Mouse (Mus musculus) C2C12 (cell line): ENCODE measurements around the gene Pigz.

Source experiments
- CTCF ChIP-seq: IDR thresholded peaks from one replicate; pipeline ENCODE4 v1.5.1; 2011; ENCODE audit not compliant: control insufficient read depth, insufficient read depth, insufficient read length
- MYOD1 ChIP-seq: IDR thresholded peaks from one replicate; pipeline ENCODE4 v1.6.1; 2011; ENCODE audit warnings: low read depth; ENCODE audit not compliant: control insufficient read depth, insufficient read length
- MYOG ChIP-seq: IDR thresholded peaks from one replicate; pipeline ENCODE4 v1.6.1; 2011; ENCODE audit not compliant: control insufficient read depth, insufficient read length; ENCODE audit errors: extremely low read depth
- USF1 ChIP-seq: IDR thresholded peaks from one replicate; pipeline ENCODE4 v1.6.1; 2011; ENCODE audit warnings: low read depth, mild to moderate bottlenecking, control low read depth, moderate library complexity

DNA sequence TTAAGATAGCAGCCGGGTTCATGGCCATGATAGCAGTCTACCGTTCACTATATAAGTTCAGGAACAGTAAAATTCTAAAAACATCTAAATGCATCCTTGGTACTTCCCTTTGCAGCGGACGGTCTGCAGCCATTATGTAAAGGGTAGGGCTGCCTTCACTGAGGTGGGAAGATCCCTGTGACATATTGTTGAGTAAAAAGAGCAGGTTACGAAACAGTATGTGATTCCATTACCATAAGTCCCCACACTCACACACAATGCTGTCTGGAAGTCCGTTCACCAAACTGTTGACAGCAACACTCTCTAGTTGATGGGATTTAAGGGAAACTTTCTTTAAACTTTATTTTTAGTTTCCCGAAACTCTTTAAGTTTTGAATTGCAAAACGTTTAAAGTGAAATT is 30.4 kb upstream of the Pigz start:
- TF ChIP-seq USF1 (no peak), CTCF (no peak), MYOD1 (no peak), MYOG (no peak)
